In the genomic region with DNA sequence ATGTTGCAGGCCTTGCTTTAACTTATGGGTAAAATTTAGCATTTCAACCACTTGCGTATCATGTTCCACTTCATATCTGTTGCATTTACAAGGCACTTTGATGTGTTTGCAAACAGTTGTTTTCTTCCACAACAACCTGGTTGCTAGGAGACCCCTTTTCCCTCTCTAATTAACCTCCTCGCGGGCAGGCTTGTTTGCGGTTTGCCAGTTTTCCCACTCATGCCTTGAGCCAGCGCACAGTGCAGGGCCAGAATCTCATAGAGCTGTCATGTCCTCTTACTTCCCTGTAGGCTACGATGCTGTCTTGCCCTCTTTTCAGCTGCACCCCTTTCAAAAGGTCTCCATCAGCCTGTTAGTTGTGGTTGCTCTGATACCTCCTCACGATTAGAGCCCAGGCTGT, we compare ENCODE assay signal across 17 mouse cellular contexts.
DNase-seq lines count a peak whose midpoint lies in the region; ATAC-seq and TF ChIP-seq lines count a peak whose summit lies in the region.
"Had no signal": no experiment of that assay in that cellular context is flagged by ENCODE, and none has a peak within 500 bp of the region (broad histone marks: within the 10 kb centered on the region; RNA-seq: fewer than 3 reads in every experiment).

No protein-coding gene starts in this region.

- no peak overlapping the region for H3K9ac ChIP-seq in forebrain, embryonic 12.5 days
- no peak overlapping the region for H3K9ac ChIP-seq in limb, embryonic 12.5 days (replicated peaks)
- H3K9ac ChIP-seq: heart, embryonic 12.5 days; lung, embryonic 15.5 days; neural tube, embryonic 15.5 days had no signal

- peaks cover 19% of the 10 kb centered on the region; the same call in 1 of the 2 replicates for H3K4me1 ChIP-seq in forebrain, embryonic 12.5 days
- peaks cover 37% of the 10 kb centered on the region for H3K4me1 ChIP-seq in limb, embryonic 12.5 days (replicated peaks)
- H3K4me1 ChIP-seq: neural tube, embryonic 15.5 days had no signal

- no peaks in the 10 kb centered on the region for H3K27me3 ChIP-seq in forebrain, embryonic 12.5 days
- H3K27me3 ChIP-seq in limb, embryonic 12.5 days: no peaks in the 10 kb centered on the region
- H3K27me3 ChIP-seq: heart, embryonic 12.5 days; lung, embryonic 15.5 days; neural tube, embryonic 15.5 days had no signal

- intact Hi-C loops in heart, postnatal 36 days (cut with DNase I): no loop called here

- no peak for TF ChIP-seq POLR2A in brain, embryonic 14.5 days (IDR thresholded peaks at IDR 0.05; ENCODE audit: borderline replicate concordance, extremely low read depth, insufficient read depth, insufficient read length, poor library complexity, severe bottlenecking)

- no peaks in the 10 kb centered on the region for H3K9me3 ChIP-seq in forebrain, embryonic 12.5 days
- no peaks in the 10 kb centered on the region for H3K9me3 ChIP-seq in limb, embryonic 12.5 days
- H3K9me3 ChIP-seq: lung, embryonic 15.5 days; neural tube, embryonic 15.5 days had no signal

- H3K4me2 ChIP-seq in forebrain, embryonic 12.5 days: no peak overlapping the region
- H3K4me2 ChIP-seq in limb, embryonic 12.5 days: no peak overlapping the region
- H3K4me2 ChIP-seq: heart, embryonic 12.5 days; lung, embryonic 15.5 days; neural tube, embryonic 15.5 days had no signal

- WGBS in forebrain, embryonic 12.5 days: 45% methylated on average over 7 of the region's 7 CpGs
- WGBS in limb, embryonic 12.5 days: 57% methylated on average over 7 of the region's 7 CpGs

- H3K4me3 ChIP-seq in forebrain, embryonic 12.5 days (replicated peaks): no peak overlapping the region
- no peak overlapping the region for H3K4me3 ChIP-seq in limb, embryonic 12.5 days (replicated peaks)
- H3K4me3 ChIP-seq: heart, embryonic 12.5 days; lung, embryonic 15.5 days; neural tube, embryonic 15.5 days had no signal

- DNase-seq in heart, adult 11 months: peak; percentile 83
- DNase-seq in heart, postnatal 36 days: no peak
- DNase-seq in brain, embryonic 14.5 days (ENCODE audit: low read depth): peak; percentile 89
- no peak for DNase-seq in spleen, adult 18-20 months
- DNase-seq in liver: no peak
- DNase-seq: adrenal gland, adult 8-10 months; cerebellum, postnatal 25 days; heart, postnatal 4 days; kidney, adult 9 months; layer of hippocampus, postnatal 36 days; right cerebral cortex, adult 18-20 months had no signal

- ATAC-seq in forebrain, embryonic 12.5 days (ENCODE audit: low FRiP score): peak; percentile 67; the same call in 1 of the 2 replicates
- ATAC-seq in limb, embryonic 12.5 days (ENCODE audit: insufficient number of reproducible peaks, insufficient read depth, low FRiP score, low TSS enrichment, low read depth): no peak
- ATAC-seq: inflammation-experienced regulatory T-cells, adult 6 months had no signal

- peak overlapping the region; percentile 46; the same call in 1 of the 2 replicates for H3K27ac ChIP-seq in forebrain, embryonic 12.5 days
- H3K27ac ChIP-seq in limb, embryonic 12.5 days: 0 out of 2 replicates have a peak overlapping the region, but pooled peaks have one; percentile 24
- H3K27ac ChIP-seq: lung, embryonic 15.5 days; neural tube, embryonic 15.5 days had no signal

- no peaks in the 10 kb centered on the region for H3K36me3 ChIP-seq in forebrain, embryonic 12.5 days (replicated peaks)
- no peaks in the 10 kb centered on the region for H3K36me3 ChIP-seq in limb, embryonic 12.5 days
- H3K36me3 ChIP-seq: heart, embryonic 12.5 days; lung, embryonic 15.5 days; neural tube, embryonic 15.5 days had no signal

- no peak for TF ChIP-seq CTCF in brain, embryonic 14.5 days (IDR thresholded peaks at IDR 0.05; ENCODE audit: borderline replicate concordance, extremely low read depth, insufficient read depth, insufficient read length)

Comparison
In these comparisons a context has a peak if more than half of its experiments do, and no peak if none do; other contexts are left out.
1. DNase-seq: peak in heart, adult 11 months (single experiment) and brain, embryonic 14.5 days (single experiment); none in heart, postnatal 36 days (0 of 2), spleen, adult 18-20 months (0 of 2) and liver (single experiment).